Mouse (Mus musculus) liver, adult 2 months (tissue): ENCODE results near the gene Faap20.

Source experiments
- CTCF ChIP-seq: fragments of 200-500 bp; IDR thresholded peaks from 2 replicates; pipeline ENCODE4 v1.5.1; 2011; ENCODE audit warnings: low read depth, low read length, control low read depth
- POLR2A ChIP-seq: fragments of 200-500 bp; IDR thresholded peaks from 2 replicates; pipeline ENCODE4 v1.6.1; 2011; ENCODE audit warnings: low read length, control low read depth; ENCODE audit not compliant: insufficient read depth; ENCODE audit errors: extremely low read depth

- TF ChIP-seq POLR2A (peak; percentile 90), CTCF (peak; percentile 26)
Measured at GRCm38 (mm10) chr4:155222841-155223593, 26.6 kb upstream of the Faap20 start.
